Mouse (Mus musculus) liver, embryonic 14.5 days (tissue): Measurements from ENCODE around the gene Tex10. TPM values are rescaled to one million over a fixed set of nuclear protein-coding genes. Genes with fewer than 3 reads are reported as not detected.

ENCODE experiments used
- ATAC-seq: fragments of 200-750 bp; cut with Nextera tagmentation; 2 replicates; pipeline ENCODE4 v1.8.0; 2017; ENCODE audit warnings: moderate number of reproducible peaks, mild to moderate bottlenecking, moderate library complexity; ENCODE audit not compliant: insufficient read depth
- DNase-seq, 3 experiments: peaks; one replicate each; pipeline ENCODE4 v3.0.0-alpha.2; 2012 to 2013; ENCODE audit warnings: low read depth in 3 of 3, low spot score in 3 of 3
- H3K27ac ChIP-seq: fragments of 300-500 bp; sonication (generic); 2 replicates; pipeline ENCODE4 v1.5.1; 2014; ENCODE audit warnings: moderate library complexity, mild to moderate bottlenecking, control low read depth, inconsistent platforms
- H3K27me3 ChIP-seq: fragments of 300-500 bp; sonication (generic); 2 replicates; pipeline ENCODE4 v1.6.1; 2014; ENCODE audit warnings: mild to moderate bottlenecking, low read length, moderate library complexity; ENCODE audit not compliant: control insufficient read depth, insufficient read depth
- H3K36me3 ChIP-seq: fragments of 300-500 bp; sonication (generic); replicated peaks from 2 replicates; pipeline ENCODE4 v1.6.1; 2014; ENCODE audit warnings: low read depth; ENCODE audit not compliant: control insufficient read depth, insufficient read depth
- H3K4me1 ChIP-seq, 2 experiments: fragments of 200-500 bp in 1 of 2; fragments of 300-500 bp in 1 of 2; sonication (generic) in 1 of 2; replicated peaks; 2 replicates each; pipeline ENCODE4 v1.6.1; 2012 to 2014; ENCODE audit warnings: antibody characterized with exemption in 1 of 2, inconsistent platforms in 1 of 2, low read length in 1 of 2; ENCODE audit not compliant: control insufficient read depth in 2 of 2, insufficient read depth in 2 of 2
- H3K4me2 ChIP-seq: fragments of 300-500 bp; sonication (generic); 2 replicates; pipeline ENCODE4 v1.6.1; 2014; ENCODE audit warnings: low read depth, mild to moderate bottlenecking, control low read depth, moderate library complexity
- H3K4me3 ChIP-seq, 2 experiments: fragments of 200-500 bp in 1 of 2; fragments of 300-500 bp in 1 of 2; sonication (generic) in 1 of 2; 2 replicates each; pipeline ENCODE4 v1.5.1; 2012 to 2014; ENCODE audit warnings: low read depth in 2 of 2, low read length in 2 of 2, mild to moderate bottlenecking in 2 of 2, control low read depth in 1 of 2, inconsistent platforms in 1 of 2, moderate library complexity in 1 of 2; ENCODE audit not compliant: insufficient read depth in 1 of 2
- H3K9ac ChIP-seq: fragments of 300-500 bp; sonication (generic); replicated peaks from 2 replicates; pipeline ENCODE4 v1.6.1; 2014; ENCODE audit warnings: mild to moderate bottlenecking, control low read depth, moderate library complexity
- H3K9me3 ChIP-seq: fragments of 300-500 bp; sonication (generic); 2 replicates; pipeline ENCODE4 v1.6.1; 2016; ENCODE audit warnings: low read length, mixed read lengths; ENCODE audit not compliant: control insufficient read depth
- CTCF ChIP-seq: IDR thresholded peaks from 2 replicates; pipeline ENCODE4 v1.5.1; 2016; ENCODE audit warnings: antibody characterized with exemption, low read depth, control low read depth
- EP300 ChIP-seq: IDR thresholded peaks from 2 replicates; pipeline ENCODE4 v1.6.1; 2016; ENCODE audit warnings: antibody characterized with exemption, low read depth
- WGBS: fragments of 180-500 bp; shearing (Covaris S2); extraction: QIAGEN DNeasy Blood & Tissue Kit; methylation state at CpG from one replicate; pipeline ENCODE4 v1.1.7; 2014; ENCODE audit not compliant: insufficient replicate concordance; 5-methylcytosine and 5-hydroxymethylcytosine counted together
- polyA plus RNA-seq, 2 experiments: library from polyadenylated mRNA; depleted of rRNA in 1 of 2; stranded (reverse) in 1 of 2; unstranded in 1 of 2; fragments of >200 nt; fragmentation: Nextera tagmentation in 1 of 2; extraction: Ambion mirVana in 1 of 2; gene quantifications; 2 replicates each; pipeline versions ENCODE4 v1.2.1 to v1.2.3; 2012 to 2014

The Tex10 gene
- polyA plus RNA-seq, 2 experiments, result 10.5 to 23.4 TPM

GRCm38 (mm10) chr4:48481287-48481686 is 8.0 kb upstream of the Tex10 start:
- Histone ChIP-seq H3K4me3 (no peak overlapping the region), H3K4me1 (no peaks in the 10 kb centered on the region), H3K9me3 (no peaks in the 10 kb centered on the region), H3K36me3 (no peaks in the 10 kb centered on the region), H3K4me2 (no peak overlapping the region), H3K27me3 (no peaks in the 10 kb centered on the region; the same call in 1 of the 2 replicates), H3K9ac (no peak overlapping the region), H3K27ac (no peak overlapping the region)
- 7% methylated on average over 2 of the region's 2 CpGs for WGBS
- TF ChIP-seq EP300, result no peak
- TF ChIP-seq CTCF, result peak; percentile 40
- ATAC-seq (no peak), DNase-seq (no peak)

- H3K4me2 ChIP-seq, result peak overlapping the region; percentile 94
- no peak for ATAC-seq
- H3K4me1 ChIP-seq, result peaks cover 2 to 11% of the 10 kb centered on the region in 2 experiments; a peak in 3 of 4 replicates
- no peak overlapping the region for H3K27ac ChIP-seq
- no peaks in the 10 kb centered on the region; the same call in 1 of the 2 replicates for H3K27me3 ChIP-seq
- peaks cover 1% of the 10 kb centered on the region for H3K36me3 ChIP-seq
- peak overlapping the region; percentile 45 for H3K9ac ChIP-seq
- no peak for TF ChIP-seq CTCF
- no peak for TF ChIP-seq EP300
- H3K9me3 ChIP-seq, result no peaks in the 10 kb centered on the region
- DNase-seq, result no peak
- WGBS, result 63% methylated on average over 2 of the region's 2 CpGs
- peak overlapping the region; percentile 95 to 98 for H3K4me3 ChIP-seq
Measured at GRCm38 (mm10) chr4:48473651-48474011, 372 bp upstream of the Tex10 start.

GRCm38 (mm10) chr4:48472052-48472791 is 1.0 kb downstream of the Tex10 start:
- peak overlapping the region; percentile 97 for H3K9ac ChIP-seq
- H3K27ac ChIP-seq, result no peak overlapping the region
- H3K36me3 ChIP-seq, result peaks cover 9% of the 10 kb centered on the region
- peak overlapping the region; percentile 94 for H3K4me2 ChIP-seq
- peak in 1 of 3 experiments; percentile 7 for DNase-seq
- ATAC-seq, result 0 out of 2 replicates have a peak, but pooled peaks have one; percentile 12
- H3K27me3 ChIP-seq, result no peaks in the 10 kb centered on the region; the same call in 1 of the 2 replicates
- H3K4me1 ChIP-seq, result peaks cover 2 to 11% of the 10 kb centered on the region in 2 experiments; a peak in 3 of 4 replicates
- WGBS, result 6% methylated on average over 12 of the region's 12 CpGs
- peak overlapping the region; percentile 95 to 98 for H3K4me3 ChIP-seq
- TF ChIP-seq EP300 (no peak), CTCF (no peak)
- no peaks in the 10 kb centered on the region for H3K9me3 ChIP-seq

- Histone ChIP-seq H3K27me3 (no peaks in the 10 kb centered on the region), H3K9me3 (no peaks in the 10 kb centered on the region), H3K27ac (no peak overlapping the region), H3K4me1 (peaks cover 2 to 11% of the 10 kb centered on the region in 2 experiments; a peak in 3 of 4 replicates), H3K9ac (no peak overlapping the region; the same call in 1 of the 2 replicates), H3K36me3 (peaks cover 12% of the 10 kb centered on the region), H3K4me2 (peak overlapping the region; percentile 94), H3K4me3 (no peak overlapping the region; a peak in 1 of 4 replicates)
- DNase-seq (no peak), ATAC-seq (no peak)
- WGBS, result 53% methylated on average over 1 of the region's 1 CpGs
- TF ChIP-seq CTCF (no peak), EP300 (no peak)
Measured at GRCm38 (mm10) chr4:48470977-48471376, 2.3 kb downstream of the Tex10 start.

GRCm38 (mm10) chr4:48461060-48461459 is 12.2 kb downstream of the Tex10 start:
- no peak overlapping the region for H3K4me3 ChIP-seq
- H3K36me3 ChIP-seq, result peaks cover 31% of the 10 kb centered on the region
- no peaks in the 10 kb centered on the region for H3K27me3 ChIP-seq
- no peak overlapping the region for H3K27ac ChIP-seq
- no peak for DNase-seq
- 66% methylated on average over 1 of the region's 1 CpGs for WGBS
- no peaks in the 10 kb centered on the region for H3K9me3 ChIP-seq
- no peak for TF ChIP-seq CTCF
- no peaks in the 10 kb centered on the region for H3K4me1 ChIP-seq
- H3K4me2 ChIP-seq, result no peak overlapping the region
- ATAC-seq, result no peak
- H3K9ac ChIP-seq, result no peak overlapping the region
